Mouse (Mus musculus) testis, adult 2 months (tissue): ENCODE measurements around the gene Olfr1371. TPM values are rescaled to one million over a fixed set of nuclear protein-coding genes. Genes with fewer than 3 reads are reported as not detected.
A peak's percentile ranks its signal among the peaks of the same experiment; 100 is the strongest.

Experiments used
- H3K27ac ChIP-seq: fragments of 200-500 bp; 2 replicates; pipeline ENCODE4 v1.5.1; 2012; ENCODE audit warnings: low read depth, low read length; ENCODE audit not compliant: control insufficient read depth, insufficient read depth
- H3K27me3 ChIP-seq: fragments of 200-500 bp; 2 replicates; pipeline ENCODE4 v1.6.1; 2012; ENCODE audit warnings: mild to moderate bottlenecking, low read length, moderate library complexity; ENCODE audit not compliant: control insufficient read depth, insufficient read depth
- H3K36me3 ChIP-seq: fragments of 200-500 bp; 2 replicates; pipeline ENCODE4 v1.6.1; 2012; ENCODE audit warnings: mild to moderate bottlenecking, low read length; ENCODE audit not compliant: control insufficient read depth, insufficient read depth
- H3K4me1 ChIP-seq: fragments of 200-500 bp; 2 replicates; pipeline ENCODE4 v1.6.1; 2012; ENCODE audit warnings: low read length; ENCODE audit not compliant: control insufficient read depth, insufficient read depth
- H3K4me3 ChIP-seq: fragments of 200-500 bp; 2 replicates; pipeline ENCODE4 v1.5.1; 2012; ENCODE audit warnings: low read depth, mild to moderate bottlenecking, low read length, moderate library complexity, mixed read lengths; ENCODE audit not compliant: control insufficient read depth
- CTCF ChIP-seq: fragments of 200-500 bp; IDR thresholded peaks from 2 replicates; pipeline ENCODE4 v1.5.1; 2012; ENCODE audit warnings: low read depth, mild to moderate bottlenecking, inconsistent platforms, low read length, moderate library complexity; ENCODE audit not compliant: control insufficient read depth, insufficient read depth, insufficient replicate concordance
- POLR2A ChIP-seq: fragments of 200-500 bp; IDR thresholded peaks from 2 replicates; pipeline ENCODE4 v1.6.1; 2012; ENCODE audit warnings: low read depth, mild to moderate bottlenecking, inconsistent platforms, low read length, moderate library complexity; ENCODE audit not compliant: control insufficient read depth
- polyA plus RNA-seq: library from polyadenylated mRNA; depleted of rRNA; stranded (reverse); fragments of >200 nt; gene quantifications from 2 replicates; pipeline ENCODE4 v1.2.3, GENCODE M21; 2012

Olfr1371 gene
- polyA plus RNA-seq, 1 experiment: 0.28 TPM

- peak overlapping the region; percentile 73; the same call in 1 of the 2 replicates for H3K4me3 ChIP-seq
- H3K36me3 ChIP-seq: no peaks in the 10 kb centered on the region
- H3K27ac ChIP-seq: no peak overlapping the region
- peaks cover 2% of the 10 kb centered on the region for H3K4me1 ChIP-seq
- no peaks in the 10 kb centered on the region for H3K27me3 ChIP-seq
- TF ChIP-seq CTCF: no peak
- no peak for TF ChIP-seq POLR2A
Measured at GRCm38 (mm10) chr11:52233043-52233653, 19.4 kb upstream of the Olfr1371 start.

DNA sequence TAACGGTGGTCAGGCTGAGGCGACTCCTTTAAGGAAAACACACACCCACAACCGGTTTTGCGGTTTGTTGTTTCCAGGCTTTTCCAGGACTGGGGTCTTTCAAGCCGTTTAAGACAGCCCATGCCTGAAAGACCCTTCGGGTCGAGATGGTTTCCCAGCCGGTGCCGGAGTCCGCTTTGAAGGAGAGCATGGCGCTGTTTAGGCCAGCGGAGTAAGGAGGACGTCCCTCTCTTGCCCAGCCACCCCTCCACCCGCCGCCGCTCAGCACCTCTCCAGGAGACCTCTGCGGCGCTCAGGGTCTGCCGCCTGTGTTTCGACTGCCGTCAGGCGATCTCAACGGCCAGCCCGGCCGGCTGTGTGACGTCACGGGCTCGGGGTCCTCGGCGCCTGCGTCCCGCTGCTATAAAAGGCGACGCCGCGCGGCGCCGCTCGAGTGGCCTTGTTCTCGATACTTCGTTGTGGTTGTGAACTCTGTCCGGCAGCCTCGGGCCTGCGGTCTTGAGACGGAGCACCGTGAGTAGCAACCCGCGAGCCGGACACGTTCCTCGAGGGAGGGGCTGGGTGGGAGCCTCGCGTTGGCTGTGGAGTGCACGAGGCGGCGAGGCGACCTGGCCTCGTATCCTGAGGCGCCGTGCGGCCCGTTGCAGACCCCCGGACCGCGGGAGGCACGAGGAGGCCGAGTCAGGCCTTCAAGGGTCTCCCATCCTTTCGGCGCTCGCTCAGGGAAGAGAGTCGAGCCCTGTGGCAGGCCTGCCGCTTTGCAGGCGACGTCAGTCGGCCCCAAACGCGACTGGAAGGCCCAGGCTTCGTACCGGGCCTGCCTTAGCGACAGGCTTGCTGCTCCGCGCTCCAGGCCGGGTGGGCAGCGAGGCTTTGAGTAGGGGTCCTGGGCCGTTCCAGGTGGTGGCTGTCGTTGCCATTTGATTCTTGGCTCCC lies 18.1 kb upstream of the Olfr1371 start, which contains the start of gene Skp1a:
TSS of gene Skp1a (plus strand) at position 390 of the 936 bp plus-strand sequence.
- H3K27ac ChIP-seq: peak within 1 kb of the TSS; percentile 99
- TF ChIP-seq CTCF (no peak), POLR2A (peak; percentile 99)
- H3K4me3 ChIP-seq: peak within 1 kb of the TSS; percentile 98
- H3K36me3 ChIP-seq: no peaks in the 10 kb centered on the region
- H3K4me1 ChIP-seq: peaks cover 3% of the 10 kb centered on the region
- H3K27me3 ChIP-seq: no peaks in the 10 kb centered on the region

GRCm38 (mm10) chr11:52230694-52231093 lies 16.9 kb upstream of the Olfr1371 start:
- Histone ChIP-seq H3K27me3 (no peaks in the 10 kb centered on the region), H3K4me1 (peaks cover 3% of the 10 kb centered on the region), H3K36me3 (no peaks in the 10 kb centered on the region), H3K27ac (peak overlapping the region; percentile 9; the same call in 1 of the 2 replicates), H3K4me3 (peak overlapping the region; percentile 71)
- TF ChIP-seq POLR2A: no peak
- no peak for TF ChIP-seq CTCF

DNA sequence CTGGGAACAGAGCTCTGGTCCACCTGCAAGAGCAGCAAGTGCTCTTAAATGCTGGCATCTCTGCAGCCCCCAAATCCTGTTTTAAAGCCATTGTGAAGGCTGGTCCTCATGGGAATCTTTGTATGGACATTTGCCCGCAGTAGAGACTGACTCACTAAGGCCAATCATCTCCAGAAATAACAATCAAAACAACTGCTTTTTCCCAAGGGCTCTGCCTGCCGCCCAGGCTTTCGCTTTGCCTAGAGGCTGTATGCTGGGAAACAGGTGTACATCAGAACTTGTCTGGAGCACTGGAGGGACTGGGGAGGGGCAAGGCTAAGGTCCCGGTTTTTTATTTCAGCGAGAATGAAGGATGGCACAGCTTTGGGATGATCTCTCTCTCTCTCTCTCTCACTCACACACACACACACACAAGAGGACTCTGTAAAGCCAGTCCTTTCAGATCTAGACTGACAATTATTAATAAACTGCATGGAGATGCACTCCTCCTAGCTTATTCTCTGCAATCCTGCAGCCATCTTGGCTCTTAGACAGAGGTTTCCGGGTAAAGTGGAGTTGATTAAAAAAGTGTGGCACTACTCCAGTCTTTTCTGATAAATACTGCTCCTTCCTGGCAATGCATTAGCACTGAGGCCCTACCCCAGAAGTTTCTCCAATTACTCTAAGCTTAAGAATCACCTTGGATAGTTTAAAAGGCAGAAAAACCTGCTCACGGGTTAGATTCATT lies 15.1 kb upstream of the Olfr1371 start:
- Histone ChIP-seq H3K27ac (peak overlapping the region; percentile 48), H3K36me3 (no peaks in the 10 kb centered on the region), H3K4me3 (no peak overlapping the region), H3K27me3 (no peaks in the 10 kb centered on the region), H3K4me1 (peaks cover 8% of the 10 kb centered on the region)
- no peak for TF ChIP-seq CTCF
- no peak for TF ChIP-seq POLR2A

GRCm38 (mm10) chr11:52227466-52228226 lies 13.9 kb upstream of the Olfr1371 start:
- Histone ChIP-seq H3K4me3 (no peak overlapping the region), H3K4me1 (peaks cover 8% of the 10 kb centered on the region), H3K27ac (peak overlapping the region; percentile 49; the same call in 1 of the 2 replicates)

GRCm38 (mm10) chr11:52227053-52227452 lies 13.3 kb upstream of the Olfr1371 start:
- Histone ChIP-seq H3K27ac (no peak overlapping the region; the same call in 1 of the 2 replicates), H3K27me3 (no peaks in the 10 kb centered on the region), H3K4me3 (no peak overlapping the region), H3K36me3 (no peaks in the 10 kb centered on the region), H3K4me1 (peaks cover 8% of the 10 kb centered on the region)
- TF ChIP-seq CTCF: no peak
- no peak for TF ChIP-seq POLR2A

More at GRCm38 (mm10) chr11:52227466-52228226, 13.9 kb upstream of the Olfr1371 start:
- Histone ChIP-seq H3K36me3 (no peaks in the 10 kb centered on the region), H3K27me3 (no peaks in the 10 kb centered on the region)
- TF ChIP-seq CTCF (no peak), POLR2A (no peak)
